Comparison of ENCODE assay signal across 25 mouse cellular contexts in the genomic region with DNA sequence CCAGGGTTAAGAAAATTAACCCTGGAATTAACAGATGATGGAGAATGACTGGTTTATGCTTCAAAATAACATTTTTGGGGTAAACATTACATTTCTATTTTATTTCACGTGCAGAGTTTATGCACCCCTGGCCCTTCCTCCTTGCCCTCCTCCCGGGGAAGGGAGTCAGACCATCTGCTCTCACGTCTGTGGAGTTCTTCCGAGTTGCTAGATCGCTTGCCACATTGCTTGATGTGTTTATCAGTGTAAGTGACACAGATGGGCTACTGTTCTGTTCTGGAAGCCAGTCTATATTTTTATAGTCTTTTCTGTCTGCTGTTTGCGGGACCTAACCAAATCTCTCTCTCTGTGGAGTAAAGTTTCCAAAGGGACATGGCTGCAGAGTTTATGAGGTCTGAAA.
DNase-seq lines count a peak whose midpoint lies in the region; ATAC-seq and TF ChIP-seq lines count a peak whose summit lies in the region.
"Had no signal": no experiment of that assay in that cellular context is flagged by ENCODE, and none has a peak within 500 bp of the region (broad histone marks: within the 10 kb centered on the region; RNA-seq: fewer than 3 reads in every experiment).

No protein-coding gene starts in this region.

- no peaks in the 10 kb centered on the region for H3K9me3 ChIP-seq in forebrain, embryonic 14.5 days (replicated peaks; ENCODE audit: control insufficient read depth, low read length)
- H3K9me3 ChIP-seq in forebrain, embryonic 10.5 days, result no peaks in the 10 kb centered on the region
- no peaks in the 10 kb centered on the region for H3K9me3 ChIP-seq in kidney, embryonic 15.5 days (replicated peaks)
- no peaks in the 10 kb centered on the region for H3K9me3 ChIP-seq in forebrain, postnatal 0 days (ENCODE audit: low read length)
- H3K9me3 ChIP-seq: embryonic facial prominence, embryonic 10.5 days; embryonic facial prominence, embryonic 13.5 days; hindbrain, embryonic 12.5 days; hindbrain, embryonic 15.5 days had no signal

- no peak overlapping the region for H3K9ac ChIP-seq in forebrain, embryonic 14.5 days (ENCODE audit: low read length)
- no peak overlapping the region for H3K9ac ChIP-seq in kidney, embryonic 15.5 days
- no peak overlapping the region for H3K9ac ChIP-seq in forebrain, postnatal 0 days
- H3K9ac ChIP-seq: embryonic facial prominence, embryonic 13.5 days; hindbrain, embryonic 12.5 days; hindbrain, embryonic 15.5 days had no signal

- no peaks in the 10 kb centered on the region for H3K36me3 ChIP-seq in forebrain, embryonic 14.5 days (ENCODE audit: control insufficient read depth, insufficient read depth, low read length)
- H3K36me3 ChIP-seq in forebrain, embryonic 10.5 days (replicated peaks), result peaks cover 67% of the 10 kb centered on the region
- H3K36me3 ChIP-seq in kidney, embryonic 15.5 days, result peaks cover 6% of the 10 kb centered on the region; the same call in 1 of the 2 replicates
- H3K36me3 ChIP-seq in forebrain, postnatal 0 days (ENCODE audit: insufficient read depth), result no peaks in the 10 kb centered on the region
- H3K36me3 ChIP-seq: embryonic facial prominence, embryonic 13.5 days; G1E; hindbrain, embryonic 12.5 days; hindbrain, embryonic 15.5 days had no signal

- peak; percentile 62; the same call in 1 of the 2 replicates for ATAC-seq in forebrain, embryonic 14.5 days
- no peak for ATAC-seq in kidney, embryonic 15.5 days (replicated peaks; ENCODE audit: low FRiP score)
- ATAC-seq in forebrain, postnatal 0 days, result peak; percentile 54; the same call in 1 of the 2 replicates
- ATAC-seq: intestine, postnatal 0 days; Patski had no signal

- H3K4me3 ChIP-seq in forebrain, embryonic 14.5 days (ENCODE audit: low read depth, low read length), result no peak overlapping the region
- no peak overlapping the region for H3K4me3 ChIP-seq in forebrain, embryonic 10.5 days
- no peak overlapping the region for H3K4me3 ChIP-seq in kidney, embryonic 15.5 days (replicated peaks)
- H3K4me3 ChIP-seq in forebrain, postnatal 0 days (ENCODE audit: low read depth, low read length), result no peak overlapping the region
- no peak overlapping the region for H3K4me3 ChIP-seq in left cerebral cortex, adult 2 months
- H3K4me3 ChIP-seq: embryonic facial prominence, embryonic 10.5 days; embryonic facial prominence, embryonic 13.5 days; hindbrain, embryonic 12.5 days; hindbrain, embryonic 15.5 days had no signal

- WGBS in forebrain, embryonic 14.5 days, result 59% methylated on average over 6 of the region's 6 CpGs
- WGBS in forebrain, embryonic 10.5 days, result 91% methylated on average over 6 of the region's 6 CpGs
- WGBS in kidney, embryonic 15.5 days, result 56% methylated on average over 6 of the region's 6 CpGs
- 55% methylated on average over 6 of the region's 6 CpGs for WGBS in forebrain, postnatal 0 days

- intact Hi-C loops in left cerebral cortex, adult 2 months (cut with DNase I), result no loop called here

- H3K4me1 ChIP-seq in forebrain, embryonic 14.5 days (ENCODE audit: control insufficient read depth, insufficient read depth, low read length), result peaks cover 9% of the 10 kb centered on the region
- H3K4me1 ChIP-seq in forebrain, embryonic 10.5 days, result peaks cover 84% of the 10 kb centered on the region
- H3K4me1 ChIP-seq in kidney, embryonic 15.5 days, result peaks cover 86% of the 10 kb centered on the region
- H3K4me1 ChIP-seq in forebrain, postnatal 0 days (ENCODE audit: insufficient read depth), result no peaks in the 10 kb centered on the region

- DNase-seq in forebrain, embryonic 14.5 days (ENCODE audit: low spot score), result peak; percentile 61
- no peak for DNase-seq in forebrain, embryonic 10.5 days (ENCODE audit: extremely low spot score, low spot score)
- no peak for DNase-seq in kidney, adult 8-10 months
- no peak for DNase-seq in forebrain, postnatal 0 days
- DNase-seq in left cerebral cortex, adult 2 months (ENCODE audit: extremely low spot score in 1 of 2, low spot score in 2 of 2), result no peak
- DNase-seq: adrenal gland, postnatal 10 days; adrenal gland, postnatal 36 days; B cell, adult 2 months; cerebellum, adult 11 months; cerebellum, adult 2 months; cerebellum, adult 9-11 months; cerebellum, postnatal 25 days; embryo, embryonic 11 days; gastrocnemius, postnatal 25 days; kidney, adult 2 months had no signal

- H3K27me3 ChIP-seq in forebrain, embryonic 14.5 days (replicated peaks; ENCODE audit: control insufficient read depth, insufficient read depth, low read length), result no peaks in the 10 kb centered on the region
- H3K27me3 ChIP-seq in forebrain, embryonic 10.5 days (ENCODE audit: poor library complexity, severe bottlenecking), result no peaks in the 10 kb centered on the region
- H3K27me3 ChIP-seq in kidney, embryonic 15.5 days, result no peaks in the 10 kb centered on the region
- H3K27me3 ChIP-seq in forebrain, postnatal 0 days (ENCODE audit: insufficient read depth, low read length), result peaks cover 10% of the 10 kb centered on the region
- H3K27me3 ChIP-seq: CH12.LX; embryonic facial prominence, embryonic 13.5 days; Patski had no signal

- no peak overlapping the region for H3K4me2 ChIP-seq in forebrain, embryonic 14.5 days (ENCODE audit: low read length)
- H3K4me2 ChIP-seq in kidney, embryonic 15.5 days, result no peak overlapping the region
- H3K4me2 ChIP-seq in forebrain, postnatal 0 days (ENCODE audit: low read depth), result no peak overlapping the region
- H3K4me2 ChIP-seq: embryonic facial prominence, embryonic 13.5 days; heart, embryonic 11.5 days; hindbrain, embryonic 12.5 days; hindbrain, embryonic 15.5 days had no signal

- H3K27ac ChIP-seq in forebrain, embryonic 14.5 days (ENCODE audit: low read depth, low read length), result no peak overlapping the region
- H3K27ac ChIP-seq in forebrain, embryonic 10.5 days, result no peak overlapping the region
- 0 out of 2 replicates have a peak overlapping the region, but pooled peaks have one; percentile 37 for H3K27ac ChIP-seq in kidney, embryonic 15.5 days
- H3K27ac ChIP-seq in forebrain, postnatal 0 days (ENCODE audit: low read depth, low read length), result no peak overlapping the region
- no peak overlapping the region for H3K27ac ChIP-seq in left cerebral cortex, adult 2 months
- H3K27ac ChIP-seq: embryonic facial prominence, embryonic 10.5 days; embryonic facial prominence, embryonic 13.5 days; hindbrain, embryonic 12.5 days; hindbrain, embryonic 15.5 days had no signal

- TF ChIP-seq CTCF in forebrain, postnatal 0 days (IDR thresholded peaks at IDR 0.05; ENCODE audit: low read depth), result no peak
- TF ChIP-seq CTCF in left cerebral cortex, adult 2 months (IDR thresholded peaks at IDR 0.05), result no peak
